Mouse (Mus musculus) midbrain, embryonic 16.5 days (tissue): ENCODE results near the gene Proser1. TPM values are rescaled to one million over a fixed set of nuclear protein-coding genes. Genes with fewer than 3 reads are reported as not detected.

Experiments used
- ATAC-seq: fragments of 200-750 bp; cut with Nextera tagmentation; 2 replicates; pipeline ENCODE4 v1.8.0; 2017; ENCODE audit warnings: moderate TSS enrichment
- H3K27ac ChIP-seq: fragments of 300-500 bp; sonication (generic); 2 replicates; pipeline ENCODE4 v1.5.1; 2014; ENCODE audit warnings: mild to moderate bottlenecking, low read length, mixed read lengths
- H3K27me3 ChIP-seq: fragments of 300-500 bp; sonication (generic); 2 replicates; pipeline ENCODE4 v1.6.1; 2014; ENCODE audit warnings: low read depth, low read length, mixed read lengths; ENCODE audit not compliant: control insufficient read depth, insufficient read depth
- H3K36me3 ChIP-seq: fragments of 300-500 bp; sonication (generic); 2 replicates; pipeline ENCODE4 v1.6.1; 2014; ENCODE audit warnings: mild to moderate bottlenecking, low read length, moderate library complexity, mixed read lengths; ENCODE audit not compliant: control insufficient read depth, insufficient read depth
- H3K4me1 ChIP-seq: fragments of 300-500 bp; sonication (generic); 2 replicates; pipeline ENCODE4 v1.6.1; 2014; ENCODE audit warnings: mild to moderate bottlenecking, low read length, mixed read lengths; ENCODE audit not compliant: control insufficient read depth, insufficient read depth
- H3K4me2 ChIP-seq: fragments of 300-500 bp; sonication (generic); 2 replicates; pipeline ENCODE4 v1.6.1; 2014; ENCODE audit warnings: mild to moderate bottlenecking, low read length, mixed read lengths
- H3K4me3 ChIP-seq: fragments of 300-500 bp; sonication (generic); 2 replicates; pipeline ENCODE4 v1.5.1; 2014; ENCODE audit warnings: low read depth, mild to moderate bottlenecking, low read length, moderate library complexity, mixed read lengths
- H3K9ac ChIP-seq: fragments of 300-500 bp; sonication (generic); 2 replicates; pipeline ENCODE4 v1.6.1; 2014; ENCODE audit warnings: low read depth, low read length, mixed read lengths
- H3K9me3 ChIP-seq: fragments of 300-500 bp; sonication (generic); replicated peaks from 2 replicates; pipeline ENCODE4 v1.6.1; 2014; ENCODE audit warnings: mild to moderate bottlenecking, low read length, mixed read lengths; ENCODE audit not compliant: control insufficient read depth, poor library complexity, severe bottlenecking
- WGBS: fragments of 180-500 bp; shearing (Covaris S2); extraction: QIAGEN DNeasy Blood & Tissue Kit; methylation state at CpG from one replicate; pipeline ENCODE4 v1.1.7; 2014; 5-methylcytosine and 5-hydroxymethylcytosine counted together
- polyA plus RNA-seq: library from polyadenylated mRNA; unstranded; fragments of >200 nt; fragmentation: Nextera tagmentation; extraction: Ambion mirVana; gene quantifications from 2 replicates; pipeline ENCODE4 v1.2.1, GENCODE M21; 2015

Gene Proser1
- polyA plus RNA-seq, 1 experiment from 2014 or later: 17.5 TPM

- WGBS: 95% methylated on average over 6 of the region's 6 CpGs
- H3K4me2 ChIP-seq: no peak overlapping the region
- H3K4me1 ChIP-seq: no peaks in the 10 kb centered on the region
- no peak overlapping the region for H3K4me3 ChIP-seq
- H3K27me3 ChIP-seq: no peaks in the 10 kb centered on the region
- H3K9ac ChIP-seq: no peak overlapping the region
- no peak for ATAC-seq
- H3K36me3 ChIP-seq: no peaks in the 10 kb centered on the region
- H3K27ac ChIP-seq: no peak overlapping the region
- no peaks in the 10 kb centered on the region for H3K9me3 ChIP-seq
Observed at GRCm38 (mm10) chr3:53498351-53498905, 35.0 kb downstream of the Proser1 start.

GRCm38 (mm10) chr3:53502428-53502827 is 39.0 kb downstream of the Proser1 start:
- H3K4me1 ChIP-seq: no peaks in the 10 kb centered on the region
- 73% methylated on average over 6 of the region's 6 CpGs for WGBS
- no peak overlapping the region for H3K4me2 ChIP-seq
- no peak overlapping the region for H3K27ac ChIP-seq
- ATAC-seq: peak; percentile 54; the same call in 1 of the 2 replicates
- no peak overlapping the region for H3K4me3 ChIP-seq
- H3K9ac ChIP-seq: no peak overlapping the region
- H3K36me3 ChIP-seq: no peaks in the 10 kb centered on the region
- H3K9me3 ChIP-seq: no peaks in the 10 kb centered on the region
- no peaks in the 10 kb centered on the region for H3K27me3 ChIP-seq

- Histone ChIP-seq H3K36me3 (no peaks in the 10 kb centered on the region), H3K9ac (no peak overlapping the region), H3K27me3 (no peaks in the 10 kb centered on the region), H3K4me1 (no peaks in the 10 kb centered on the region), H3K4me3 (no peak overlapping the region), H3K4me2 (no peak overlapping the region), H3K9me3 (no peaks in the 10 kb centered on the region), H3K27ac (no peak overlapping the region)
- no peak for ATAC-seq
- WGBS: 70% methylated on average over 5 of the region's 5 CpGs
Observed at GRCm38 (mm10) chr3:53513096-53513495, 49.6 kb downstream of the Proser1 start.

GRCm38 (mm10) chr3:53514221-53515065 is 51.0 kb downstream of the Proser1 start:
- WGBS: 78% methylated on average over 4 of the region's 4 CpGs
- no peak overlapping the region for H3K4me2 ChIP-seq
- no peak for ATAC-seq
- H3K27me3 ChIP-seq: no peaks in the 10 kb centered on the region
- H3K4me3 ChIP-seq: no peak overlapping the region
- no peaks in the 10 kb centered on the region for H3K36me3 ChIP-seq
- no peaks in the 10 kb centered on the region for H3K4me1 ChIP-seq
- H3K9me3 ChIP-seq: no peaks in the 10 kb centered on the region
- H3K9ac ChIP-seq: no peak overlapping the region
- no peak overlapping the region for H3K27ac ChIP-seq

- no peak overlapping the region for H3K4me3 ChIP-seq
- H3K27ac ChIP-seq: no peak overlapping the region
- no peak for ATAC-seq
- WGBS: 71% methylated on average over 10 of the region's 10 CpGs
- no peaks in the 10 kb centered on the region for H3K4me1 ChIP-seq
- no peaks in the 10 kb centered on the region for H3K9me3 ChIP-seq
- no peak overlapping the region for H3K4me2 ChIP-seq
- H3K36me3 ChIP-seq: no peaks in the 10 kb centered on the region
- H3K9ac ChIP-seq: no peak overlapping the region
- H3K27me3 ChIP-seq: no peaks in the 10 kb centered on the region
Observed at GRCm38 (mm10) chr3:53522794-53523193, 59.3 kb downstream of the Proser1 start.

GRCm38 (mm10) chr3:53525737-53526136 is 62.3 kb downstream of the Proser1 start:
- Histone ChIP-seq H3K9ac (no peak overlapping the region), H3K9me3 (no peaks in the 10 kb centered on the region), H3K27ac (no peak overlapping the region), H3K4me3 (peak overlapping the region; percentile 28), H3K4me1 (no peaks in the 10 kb centered on the region), H3K36me3 (no peaks in the 10 kb centered on the region), H3K27me3 (no peaks in the 10 kb centered on the region), H3K4me2 (peak overlapping the region; percentile 48)
- peak; percentile 81 for ATAC-seq
- WGBS: 22% methylated on average over 21 of the region's 21 CpGs

GRCm38 (mm10) chr3:53530305-53530704 is 66.8 kb downstream of the Proser1 start:
- Histone ChIP-seq H3K36me3 (no peaks in the 10 kb centered on the region), H3K27ac (no peak overlapping the region), H3K9ac (no peak overlapping the region), H3K4me2 (no peak overlapping the region), H3K4me3 (no peak overlapping the region), H3K27me3 (no peaks in the 10 kb centered on the region), H3K4me1 (no peaks in the 10 kb centered on the region), H3K9me3 (no peaks in the 10 kb centered on the region)
- no peak for ATAC-seq
- WGBS: 87% methylated on average over 6 of the region's 6 CpGs

Other genes starting within 250 kb of the Proser1 start
- gene Nhlrc3, start 334 bp upstream of the Proser1 start, polyA plus RNA-seq: 11.1 and 11.6 TPM in 2 replicates
- gene Stoml3, start 25.0 kb downstream of the Proser1 start, polyA plus RNA-seq: not detected in 2 replicates
- 1.4 and 1.7 TPM in 2 replicates for gene Frem2, start 193.7 kb downstream of the Proser1 start, polyA plus RNA-seq